ENCODE assay signal across 18 mouse cellular contexts in genomic region chr1:46725266-46725665, GRCm38 (mm10).
DNase-seq lines count a peak whose midpoint lies in the region; ATAC-seq and TF ChIP-seq lines count a peak whose summit lies in the region.
"Had no signal": no experiment of that assay in that cellular context is flagged by ENCODE, and none has a peak within 500 bp of the region (broad histone marks: within the 10 kb centered on the region; RNA-seq: fewer than 3 reads in every experiment).

No protein-coding gene starts in this region.

- DNase-seq in kidney, adult 2 months: peak; percentile 75
- no peak for DNase-seq in kidney, adult 18-20 months
- DNase-seq in Muller cell, postnatal 12 days (ENCODE audit: inconsistent ontology term): peak; percentile 27
- DNase-seq in kidney, postnatal 36 days: peak; percentile 11 to 32
- no peak for DNase-seq in embryo, embryonic 10 days (ENCODE audit: low spot score)
- DNase-seq in adrenal gland, adult 18-20 months (ENCODE audit: low spot score in 2 of 2): no peak
- DNase-seq: adrenal gland, postnatal 14 days; cerebellum, adult 11-12 months; cerebellum, adult 9-10 months; cerebellum, postnatal 25 days; gastrocnemius, postnatal 10 days; heart, adult 18-20 months had no signal

- no peak overlapping the region for H3K4me3 ChIP-seq in kidney, adult 2 months (ENCODE audit: insufficient read depth, low read depth, low read length)
- no peak overlapping the region for H3K4me3 ChIP-seq in kidney, embryonic 16.5 days (ENCODE audit: low read length)
- H3K4me3 ChIP-seq: embryonic facial prominence, embryonic 13.5 days; forebrain, embryonic 15.5 days; heart, embryonic 10.5 days; hindbrain, embryonic 10.5 days had no signal

- peaks cover 2% of the 10 kb centered on the region; the same call in 1 of the 2 replicates for H3K4me1 ChIP-seq in kidney, adult 2 months (ENCODE audit: control insufficient read depth, insufficient read depth, low read length)
- H3K4me1 ChIP-seq in kidney, embryonic 16.5 days (ENCODE audit: insufficient read depth, low read length): no peaks in the 10 kb centered on the region
- H3K4me1 ChIP-seq: embryonic facial prominence, embryonic 13.5 days; forebrain, embryonic 15.5 days; heart, embryonic 10.5 days; hindbrain, embryonic 10.5 days had no signal

- peak; percentile 59; the same call in 1 of the 2 replicates for ATAC-seq in kidney, embryonic 16.5 days (ENCODE audit: low FRiP score, low TSS enrichment)

- TF ChIP-seq POLR2A in kidney, adult 2 months (IDR thresholded peaks at IDR 0.05; ENCODE audit: low read depth, low read length): no peak

- H3K4me2 ChIP-seq in kidney, embryonic 16.5 days (replicated peaks; ENCODE audit: low read depth, low read length): no peak overlapping the region
- H3K4me2 ChIP-seq: embryonic facial prominence, embryonic 13.5 days; forebrain, embryonic 15.5 days; hindbrain, embryonic 14.5 days had no signal

- no peak for TF ChIP-seq CTCF in kidney, adult 2 months (conservative IDR thresholded peaks at IDR 0.05; ENCODE audit: insufficient read depth, insufficient read length, low read depth, low read length)

- WGBS in kidney, adult 2 months: 29% methylated on average over 1 of the region's 1 CpGs
- WGBS in kidney, embryonic 16.5 days: 54% methylated on average over 1 of the region's 1 CpGs

- H3K27ac ChIP-seq in kidney, adult 2 months (ENCODE audit: insufficient read depth, low read depth, low read length): no peak overlapping the region
- no peak overlapping the region for H3K27ac ChIP-seq in kidney, embryonic 16.5 days (ENCODE audit: low read length)
- H3K27ac ChIP-seq: embryonic facial prominence, embryonic 13.5 days; forebrain, embryonic 15.5 days; heart, embryonic 10.5 days; hindbrain, embryonic 10.5 days; hindbrain, embryonic 14.5 days had no signal

- no peaks in the 10 kb centered on the region for H3K36me3 ChIP-seq in kidney, adult 2 months (ENCODE audit: control insufficient read depth, insufficient read depth, low read length)
- H3K36me3 ChIP-seq in kidney, embryonic 16.5 days (ENCODE audit: insufficient read depth, low read length): no peaks in the 10 kb centered on the region
- H3K36me3 ChIP-seq: embryonic facial prominence, embryonic 13.5 days; forebrain, embryonic 15.5 days; heart, embryonic 10.5 days; hindbrain, embryonic 10.5 days had no signal

- H3K9me3 ChIP-seq in kidney, embryonic 16.5 days (ENCODE audit: low read length): no peaks in the 10 kb centered on the region
- H3K9me3 ChIP-seq: embryonic facial prominence, embryonic 13.5 days; forebrain, embryonic 15.5 days; heart, embryonic 10.5 days; hindbrain, embryonic 10.5 days had no signal

- no peak overlapping the region for H3K9ac ChIP-seq in kidney, embryonic 16.5 days (replicated peaks; ENCODE audit: low read length)
- H3K9ac ChIP-seq: embryonic facial prominence, embryonic 13.5 days; forebrain, embryonic 15.5 days; hindbrain, embryonic 14.5 days had no signal

- H3K27me3 ChIP-seq in kidney, adult 2 months (replicated peaks; ENCODE audit: control insufficient read depth, insufficient read depth, low read length): no peaks in the 10 kb centered on the region
- H3K27me3 ChIP-seq in kidney, embryonic 16.5 days (ENCODE audit: insufficient read depth, low read length): no peaks in the 10 kb centered on the region
- H3K27me3 ChIP-seq: embryonic facial prominence, embryonic 13.5 days; forebrain, embryonic 15.5 days had no signal

Comparison
In these comparisons a context has a peak if more than half of its experiments do, and no peak if none do; other contexts are left out.
1. DNase-seq: peak in kidney, adult 2 months (single experiment), Muller cell, postnatal 12 days (single experiment) and kidney, postnatal 36 days (2 of 2); none in kidney, adult 18-20 months (single experiment), embryo, embryonic 10 days (single experiment) and adrenal gland, adult 18-20 months (0 of 2).